22 mouse cellular contexts compared by ENCODE assay signal in the genomic region with DNA sequence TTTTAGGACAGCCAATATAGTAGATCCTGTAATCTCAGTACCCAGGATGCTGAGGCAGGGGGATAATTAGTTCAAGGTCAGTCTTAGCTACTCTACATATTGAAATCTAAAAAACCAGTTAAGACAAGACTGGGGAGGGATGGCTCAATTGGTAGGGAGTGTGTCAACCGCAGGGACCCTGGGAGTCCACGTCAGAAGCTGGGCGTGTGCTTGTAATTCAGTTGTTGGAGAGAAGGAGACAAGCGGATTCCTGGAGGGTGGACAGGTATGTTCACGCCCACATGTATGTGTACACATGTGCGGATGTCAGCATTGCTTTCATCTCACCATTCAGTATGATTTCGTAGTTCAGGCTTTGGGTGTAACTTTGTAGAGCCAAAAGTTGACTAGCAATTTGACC.
"Had no signal": no experiment of that assay in that cellular context is flagged by ENCODE, and none has a peak within 500 bp of the region (broad histone marks: within the 10 kb centered on the region; RNA-seq: fewer than 3 reads in every experiment).

No protein-coding gene starts in this region.

- H3K36me3 ChIP-seq: heart, embryonic 12.5 days; hindbrain, embryonic 12.5 days; limb, embryonic 10.5 days; limb, embryonic 12.5 days; liver, embryonic 13.5 days; liver, embryonic 15.5 days had no signal

- H3K9ac ChIP-seq: heart, embryonic 12.5 days; hindbrain, embryonic 12.5 days; hindbrain, embryonic 14.5 days; limb, embryonic 12.5 days; liver, embryonic 13.5 days; liver, embryonic 15.5 days; liver, postnatal 0 days had no signal

- H3K27me3 ChIP-seq: heart, embryonic 12.5 days; hindbrain, embryonic 12.5 days; limb, embryonic 12.5 days; liver, embryonic 13.5 days; liver, embryonic 15.5 days had no signal

- H3K4me3 ChIP-seq: heart, embryonic 12.5 days; hindbrain, embryonic 10.5 days; hindbrain, embryonic 12.5 days; layer of hippocampus, adult 2 months; left cerebral cortex, adult 2 months; limb, embryonic 10.5 days; limb, embryonic 12.5 days; liver, embryonic 13.5 days; liver, embryonic 15.5 days had no signal

- H3K27ac ChIP-seq: hindbrain, embryonic 10.5 days; hindbrain, embryonic 12.5 days; hindbrain, embryonic 14.5 days; layer of hippocampus, adult 2 months; left cerebral cortex, adult 2 months; limb, embryonic 10.5 days; limb, embryonic 12.5 days; liver, embryonic 13.5 days; liver, embryonic 15.5 days had no signal

- H3K9me3 ChIP-seq: heart, embryonic 12.5 days; hindbrain, embryonic 10.5 days; hindbrain, embryonic 12.5 days; limb, embryonic 10.5 days; limb, embryonic 12.5 days; liver, embryonic 13.5 days; liver, embryonic 15.5 days had no signal

- H3K4me2 ChIP-seq: heart, embryonic 12.5 days; hindbrain, embryonic 12.5 days; hindbrain, embryonic 14.5 days; limb, embryonic 12.5 days; liver, embryonic 11.5 days; liver, embryonic 13.5 days; liver, embryonic 15.5 days had no signal

- ATAC-seq: inflammation-experienced regulatory T-cells, adult 6 months; liver, postnatal 0 days had no signal

- DNase-seq: gastrocnemius, postnatal 25 days; heart, postnatal 36 days; kidney, adult 18-20 months; kidney, adult 8-10 months; kidney, postnatal 10 days; kidney, postnatal 25 days; kidney, postnatal 4 days; liver; liver, embryonic 13.5 days; liver, postnatal 0 days; lung, adult 2 months had no signal
